Comparison of ENCODE assay signal across 8 mouse cellular contexts in genomic region chr5:24347186-24347875, GRCm38 (mm10). TPM values are rescaled to one million over a fixed set of nuclear protein-coding genes. Genes with fewer than 3 reads are reported as not detected.
DNase-seq lines count a peak whose midpoint lies in the region; ATAC-seq and TF ChIP-seq lines count a peak whose summit lies in the region.
"Had no signal": no experiment of that assay in that cellular context is flagged by ENCODE, and none has a peak within 500 bp of the region (broad histone marks: within the 10 kb centered on the region; RNA-seq: fewer than 3 reads in every experiment).

No protein-coding gene starts in this region.

- peak overlapping the region; percentile 43; the same call in 1 of the 2 replicates for H3K4me3 ChIP-seq in stomach, embryonic 14.5 days (ENCODE audit: low read depth, low read length)
- no peak overlapping the region for H3K4me3 ChIP-seq in stomach, postnatal 0 days (ENCODE audit: low read depth, low read length)
- peak overlapping the region; percentile 61 for H3K4me3 ChIP-seq in hindbrain, embryonic 16.5 days (ENCODE audit: low read length)
- peak overlapping the region; percentile 53; the same call in 1 of the 2 replicates for H3K4me3 ChIP-seq in midbrain, embryonic 12.5 days

- H3K4me1 ChIP-seq in stomach, embryonic 14.5 days (ENCODE audit: control insufficient read depth, insufficient read depth, low read length) = peaks cover 71% of the 10 kb centered on the region
- peaks cover 8% of the 10 kb centered on the region for H3K4me1 ChIP-seq in stomach, postnatal 0 days (replicated peaks; ENCODE audit: control insufficient read depth, insufficient read depth)
- H3K4me1 ChIP-seq in hindbrain, embryonic 16.5 days (ENCODE audit: control insufficient read depth, insufficient read depth, low read depth, low read length) = peaks cover 56% of the 10 kb centered on the region
- peaks cover 75% of the 10 kb centered on the region for H3K4me1 ChIP-seq in midbrain, embryonic 12.5 days

- no peak for TF ChIP-seq CTCF in stomach, postnatal 0 days (IDR thresholded peaks at IDR 0.05; ENCODE audit: low read depth)

- no peak overlapping the region for H3K9ac ChIP-seq in stomach, embryonic 14.5 days (replicated peaks; ENCODE audit: low read depth, low read length)
- H3K9ac ChIP-seq in stomach, postnatal 0 days (ENCODE audit: low read length) = no peak overlapping the region
- H3K9ac ChIP-seq in hindbrain, embryonic 16.5 days (ENCODE audit: low read depth, low read length) = no peak overlapping the region; the same call in 1 of the 2 replicates
- H3K9ac ChIP-seq in midbrain, embryonic 12.5 days (replicated peaks) = peak overlapping the region; percentile 21; the same call in 1 of the 2 replicates

- DNase-seq in stomach, postnatal 0 days (ENCODE audit: low spot score) = no peak
- DNase-seq in left cerebral cortex, adult 8-10 months (ENCODE audit: low spot score in 2 of 2) = no peak
- no peak for DNase-seq in kidney, adult 11 months

- H3K9me3 ChIP-seq in stomach, embryonic 14.5 days (ENCODE audit: control insufficient read depth, low read depth, low read length) = no peaks in the 10 kb centered on the region
- no peaks in the 10 kb centered on the region for H3K9me3 ChIP-seq in stomach, postnatal 0 days (ENCODE audit: control insufficient read depth, low read length)
- H3K9me3 ChIP-seq in hindbrain, embryonic 16.5 days (ENCODE audit: control insufficient read depth, low read length) = no peaks in the 10 kb centered on the region
- H3K9me3 ChIP-seq in midbrain, embryonic 12.5 days = no peaks in the 10 kb centered on the region

- no peaks in the 10 kb centered on the region for H3K27me3 ChIP-seq in stomach, embryonic 14.5 days (ENCODE audit: control insufficient read depth, insufficient read depth, low read length)
- H3K27me3 ChIP-seq in stomach, postnatal 0 days (ENCODE audit: control insufficient read depth, insufficient read depth, low read length) = no peaks in the 10 kb centered on the region; the same call in 1 of the 2 replicates
- no peaks in the 10 kb centered on the region for H3K27me3 ChIP-seq in hindbrain, embryonic 16.5 days (replicated peaks; ENCODE audit: control insufficient read depth, insufficient read depth, low read length)
- peaks cover 48% of the 10 kb centered on the region for H3K27me3 ChIP-seq in midbrain, embryonic 12.5 days

- no peak for ATAC-seq in stomach, embryonic 14.5 days (ENCODE audit: insufficient number of reproducible peaks, insufficient read depth, low FRiP score, low read depth)
- no peak for ATAC-seq in stomach, postnatal 0 days (ENCODE audit: low FRiP score, low TSS enrichment)
- no peak for ATAC-seq in hindbrain, embryonic 16.5 days
- ATAC-seq in midbrain, embryonic 12.5 days (ENCODE audit: low FRiP score, low read depth) = no peak
- no peak for ATAC-seq in inflammation-experienced regulatory T-cells, adult 6 months
- ATAC-seq: Patski had no signal

- H3K36me3 ChIP-seq in stomach, embryonic 14.5 days (ENCODE audit: control insufficient read depth, insufficient read depth, low read length) = no peaks in the 10 kb centered on the region
- H3K36me3 ChIP-seq in stomach, postnatal 0 days (ENCODE audit: control insufficient read depth, insufficient read depth, low read length) = no peaks in the 10 kb centered on the region
- no peaks in the 10 kb centered on the region for H3K36me3 ChIP-seq in hindbrain, embryonic 16.5 days (ENCODE audit: control insufficient read depth, insufficient read depth, low read length)
- H3K36me3 ChIP-seq in midbrain, embryonic 12.5 days = 0 out of 2 replicates have a peak, but pooled peaks cover 4% of the 10 kb centered on the region

- TF ChIP-seq EP300 in stomach, postnatal 0 days (optimal IDR thresholded peaks at IDR 0.05) = no peak

- peak overlapping the region; percentile 69; the same call in 1 of the 2 replicates for H3K27ac ChIP-seq in stomach, embryonic 14.5 days (ENCODE audit: low read length)
- no peak overlapping the region for H3K27ac ChIP-seq in stomach, postnatal 0 days (replicated peaks)
- H3K27ac ChIP-seq in hindbrain, embryonic 16.5 days (ENCODE audit: low read depth, low read length) = no peak overlapping the region
- H3K27ac ChIP-seq in midbrain, embryonic 12.5 days (replicated peaks) = no peak overlapping the region

- WGBS in stomach, embryonic 14.5 days = 24% methylated on average over 7 of the region's 7 CpGs
- WGBS in stomach, postnatal 0 days = 42% methylated on average over 7 of the region's 7 CpGs
- whole genome bisulfite sequencing in hindbrain, embryonic 16.5 days = 65% methylated on average over 7 of the region's 7 CpGs
- 65% methylated on average over 7 of the region's 7 CpGs for WGBS in midbrain, embryonic 12.5 days

- H3K4me2 ChIP-seq in stomach, embryonic 14.5 days (replicated peaks; ENCODE audit: low read depth, low read length) = peak overlapping the region; percentile 99
- no peak overlapping the region for H3K4me2 ChIP-seq in stomach, postnatal 0 days (replicated peaks; ENCODE audit: low read depth)
- H3K4me2 ChIP-seq in hindbrain, embryonic 16.5 days (ENCODE audit: low read length) = peak overlapping the region; percentile 98
- peak overlapping the region; percentile 99 for H3K4me2 ChIP-seq in midbrain, embryonic 12.5 days (replicated peaks)

RNA-seq across cellular contexts. Expression of gene Kcnh2, which starts 4.1 kb away (rescaled TPM):
- polyA plus RNA-seq in stomach, embryonic 14.5 days (2014; fragmentation: Nextera tagmentation; extraction: Ambion mirVana) = 8.9 and 9.8 TPM in 2 replicates
- polyA plus RNA-seq in stomach, postnatal 0 days (2015; fragmentation: Nextera tagmentation; extraction: Ambion mirVana) = 3.7 and 3.8 TPM in 2 replicates
- 13.0 and 14.0 TPM in 2 replicates for polyA plus RNA-seq in hindbrain, embryonic 16.5 days (2015; fragmentation: Nextera tagmentation; extraction: Ambion mirVana)
- 18.0 and 18.5 TPM in 2 replicates for polyA plus RNA-seq in midbrain, embryonic 12.5 days (2016; fragmentation: Nextera tagmentation; extraction: Ambion mirVana)
- under 1 TPM in 2 of 3 experiments, not detected in 1; 0.38 to 0.47 TPM for polyA plus RNA-seq in inflammation-experienced regulatory T-cells, adult 6 months (2017; shearing (Covaris generic))
- 10 to 100 TPM; 33.4 to 38.9 (median 37.6) TPM for total RNA-seq in left cerebral cortex, adult 8-10 months (2022)

RNA-seq across cellular contexts. Expression of gene Nos3, which starts 17.3 kb away (rescaled TPM):
- 4.6 and 4.9 TPM in 2 replicates for polyA plus RNA-seq in stomach, embryonic 14.5 days (2014; fragmentation: Nextera tagmentation; extraction: Ambion mirVana)
- polyA plus RNA-seq in stomach, postnatal 0 days (2015; fragmentation: Nextera tagmentation; extraction: Ambion mirVana) = 3.1 and 3.2 TPM in 2 replicates
- polyA plus RNA-seq in hindbrain, embryonic 16.5 days (2015; fragmentation: Nextera tagmentation; extraction: Ambion mirVana) = 8.6 and 11.0 TPM in 2 replicates
- polyA plus RNA-seq in midbrain, embryonic 12.5 days (2016; fragmentation: Nextera tagmentation; extraction: Ambion mirVana) = 7.1 and 9.2 TPM in 2 replicates
- polyA plus RNA-seq in inflammation-experienced regulatory T-cells, adult 6 months (2017; shearing (Covaris generic)) = under 1 TPM in 2 of 3 experiments, not detected in 1; 0.08 to 0.17 TPM
- total RNA-seq in left cerebral cortex, adult 8-10 months (2022) = 1 to 10 TPM; 5.8 to 8.0 (median 6.9) TPM

RNA-seq across cellular contexts. Expression of gene Atg9b, which starts 44.6 kb away (rescaled TPM):
- 0.57 and 0.68 TPM in 2 replicates for polyA plus RNA-seq in stomach, embryonic 14.5 days (2014; fragmentation: Nextera tagmentation; extraction: Ambion mirVana)
- polyA plus RNA-seq in stomach, postnatal 0 days (2015; fragmentation: Nextera tagmentation; extraction: Ambion mirVana) = 4.1 and 5.8 TPM in 2 replicates
- polyA plus RNA-seq in hindbrain, embryonic 16.5 days (2015; fragmentation: Nextera tagmentation; extraction: Ambion mirVana) = 3.6 and 4.6 TPM in 2 replicates
- 0.35 and 0.46 TPM in 2 replicates for polyA plus RNA-seq in midbrain, embryonic 12.5 days (2016; fragmentation: Nextera tagmentation; extraction: Ambion mirVana)
- 1 to 10 TPM; 1.1 to 1.7 (median 1.4) TPM for polyA plus RNA-seq in inflammation-experienced regulatory T-cells, adult 6 months (2017; shearing (Covaris generic))
- total RNA-seq in left cerebral cortex, adult 8-10 months (2022) = 1 to 10 TPM; 4.7 to 5.8 (median 5.1) TPM

RNA-seq across cellular contexts. Expression of gene Abcb8, which starts 46.1 kb away (rescaled TPM):
- polyA plus RNA-seq in stomach, embryonic 14.5 days (2014; fragmentation: Nextera tagmentation; extraction: Ambion mirVana) = 46.2 and 52.5 TPM in 2 replicates
- polyA plus RNA-seq in stomach, postnatal 0 days (2015; fragmentation: Nextera tagmentation; extraction: Ambion mirVana) = 29.3 and 30.2 TPM in 2 replicates
- 52.4 and 53.7 TPM in 2 replicates for polyA plus RNA-seq in hindbrain, embryonic 16.5 days (2015; fragmentation: Nextera tagmentation; extraction: Ambion mirVana)
- polyA plus RNA-seq in midbrain, embryonic 12.5 days (2016; fragmentation: Nextera tagmentation; extraction: Ambion mirVana) = 47.1 and 48.0 TPM in 2 replicates
- 10 to 100 TPM; 15.5 to 26.5 (median 20.9) TPM for polyA plus RNA-seq in inflammation-experienced regulatory T-cells, adult 6 months (2017; shearing (Covaris generic))
- 10 to 100 TPM; 54.5 to 65.4 (median 58.7) TPM for total RNA-seq in left cerebral cortex, adult 8-10 months (2022)
